Mouse (Mus musculus): ENCODE measurements at regions not wholly inside any gene's neighbourhood (a gene's known extent, or its start where the extent isn't known, plus 50 kb on each side); places are given as distances from the start of the nearest gene placed in this dataset.

DNA sequence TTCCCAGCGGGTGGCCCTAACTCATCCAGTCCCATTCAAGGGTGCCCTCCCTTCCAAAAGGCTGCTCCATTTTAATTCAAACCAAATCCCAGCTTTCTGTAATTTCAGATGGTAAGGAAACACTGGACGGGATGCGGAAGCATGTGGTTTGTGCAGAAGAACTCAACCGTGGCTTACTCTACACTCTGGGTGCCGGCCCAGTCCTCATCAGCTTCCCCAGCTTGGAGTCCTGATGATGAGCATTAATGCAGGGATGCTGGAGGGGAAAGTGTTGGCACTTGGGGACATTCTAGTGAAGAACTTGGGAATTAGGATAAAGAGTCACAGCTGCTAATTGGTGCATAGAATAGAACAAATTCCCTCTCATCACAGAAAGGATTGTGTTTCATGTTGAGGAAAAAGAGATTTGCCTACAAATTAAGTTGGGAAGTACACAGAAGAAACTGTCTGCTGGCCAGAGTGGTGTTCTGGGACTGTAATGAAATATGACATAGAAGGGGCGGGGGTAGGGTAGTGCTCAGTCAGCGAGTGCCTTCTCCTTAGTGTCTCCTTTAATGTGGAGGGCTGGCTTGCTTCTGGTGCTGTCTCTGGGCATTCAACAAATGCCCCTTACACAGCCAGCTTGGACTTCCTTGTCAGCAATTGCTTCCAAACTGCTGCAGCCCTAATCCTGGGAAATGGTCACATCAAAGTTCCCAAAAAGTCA is 285.0 kb upstream of the Bmper start:
- Histone ChIP-seq H3K36me3 (ENCODE audit: control insufficient read depth, insufficient read depth, low read length, poor library complexity, severe bottlenecking) (no peaks in the 10 kb centered on the region), H3K27me3 (ENCODE audit: control insufficient read depth, insufficient read depth, low read length, poor library complexity, severe bottlenecking) (no peaks in the 10 kb centered on the region)
- no peak for DNase-seq (ENCODE audit: low read depth, low spot score)

DNA sequence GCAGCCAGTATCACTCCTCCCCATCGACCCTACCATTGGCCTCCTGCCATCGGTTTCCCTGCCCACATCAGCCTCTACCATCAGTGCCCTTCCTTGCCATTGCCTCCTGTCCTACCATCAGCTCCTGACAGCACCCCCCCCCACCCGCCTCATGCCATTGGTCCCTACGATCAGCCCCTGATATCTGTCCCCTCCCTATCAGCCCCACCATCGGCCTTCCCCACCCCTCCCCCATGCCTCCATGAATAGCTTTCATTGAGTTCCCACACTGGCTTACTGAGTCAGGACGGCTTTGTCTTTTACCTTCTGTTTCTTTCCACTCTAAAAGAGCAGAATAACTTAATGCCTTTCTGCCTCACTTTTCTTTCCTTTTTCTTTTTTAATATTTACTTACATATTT is 277.9 kb upstream of the Bmper start:
- no peaks in the 10 kb centered on the region; the same call in 1 of the 2 replicates for H3K27me3 ChIP-seq (ENCODE audit: control insufficient read depth, insufficient read depth, low read length, poor library complexity, severe bottlenecking)
- DNase-seq (ENCODE audit: low read depth, low spot score) = no peak
- no peaks in the 10 kb centered on the region for H3K36me3 ChIP-seq (ENCODE audit: control insufficient read depth, insufficient read depth, low read length, poor library complexity, severe bottlenecking)

DNA sequence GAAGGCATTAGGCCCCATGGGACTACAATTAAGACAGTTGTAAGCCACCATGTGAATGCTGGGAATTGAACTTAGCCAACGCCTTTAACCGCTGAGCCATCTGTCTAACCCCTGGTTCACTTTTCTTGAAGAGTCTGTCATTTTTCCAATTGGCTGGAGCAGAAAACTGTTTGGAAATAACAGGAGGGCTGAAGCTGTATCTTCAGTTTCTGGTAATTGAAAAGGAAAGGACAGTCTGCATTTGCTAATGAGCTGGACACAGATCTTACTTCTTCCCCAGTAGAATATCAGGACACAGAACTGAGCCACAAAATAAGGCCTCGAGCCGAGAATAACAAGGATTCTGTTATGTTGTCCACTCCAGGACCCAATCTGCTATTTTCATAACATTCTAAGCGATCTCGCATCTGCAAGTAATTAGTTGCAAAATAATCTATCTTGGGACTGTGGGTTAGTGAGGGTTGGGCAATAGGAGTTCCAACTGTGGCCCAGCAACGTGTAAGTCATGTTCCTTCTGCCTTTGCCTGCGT is 277.4 kb upstream of the Bmper start:
- Histone ChIP-seq H3K36me3 (ENCODE audit: control insufficient read depth, insufficient read depth, low read length, poor library complexity, severe bottlenecking) (no peaks in the 10 kb centered on the region), H3K27me3 (ENCODE audit: control insufficient read depth, insufficient read depth, low read length, poor library complexity, severe bottlenecking) (no peaks in the 10 kb centered on the region; the same call in 1 of the 2 replicates)
- no peak for DNase-seq (ENCODE audit: low read depth, low spot score)

DNA sequence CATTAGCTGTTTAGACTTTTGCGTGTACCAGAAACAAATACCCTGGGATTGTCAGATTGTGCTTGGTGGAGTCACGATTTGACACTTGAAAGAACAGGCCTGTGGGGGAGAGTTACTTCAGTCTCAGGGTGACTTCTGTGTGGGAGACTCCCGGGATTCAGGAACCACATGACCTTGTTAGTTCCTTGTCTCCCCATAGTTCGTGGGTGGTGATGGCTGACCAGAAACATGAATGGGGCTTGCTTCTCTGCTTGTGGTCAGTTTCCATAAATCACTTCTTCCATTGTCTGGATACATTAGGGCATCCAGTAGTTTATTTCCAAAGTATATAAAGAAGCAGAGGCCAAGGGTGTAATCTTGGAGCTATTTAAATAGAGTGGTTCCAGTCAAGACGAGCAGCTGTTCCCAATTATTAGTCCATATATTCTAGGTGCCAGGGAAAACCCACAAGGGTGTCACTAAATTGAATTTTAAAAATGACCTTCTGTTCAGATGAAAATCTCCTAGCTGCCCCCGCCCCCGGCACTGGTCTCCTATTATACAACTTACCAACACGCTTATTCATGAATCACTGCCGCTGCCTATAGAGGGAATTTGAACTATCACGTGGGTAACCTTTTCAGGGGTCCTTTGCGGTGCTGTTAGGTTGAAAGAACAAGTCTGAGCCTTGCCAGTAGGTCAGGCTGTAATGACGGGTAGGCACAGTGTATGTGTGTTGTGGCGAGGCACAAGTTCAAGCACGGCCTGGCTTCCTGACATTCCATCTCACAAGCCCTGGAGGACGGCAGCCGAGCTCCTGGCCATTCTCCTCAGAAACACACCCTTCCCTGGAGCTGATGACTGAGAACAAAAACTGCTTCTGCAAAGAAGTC is 270.1 kb upstream of the Bmper start:
- DNase-seq (ENCODE audit: low read depth, low spot score) = no peak
- H3K27me3 ChIP-seq (ENCODE audit: control insufficient read depth, insufficient read depth, low read length, poor library complexity, severe bottlenecking) = no peaks in the 10 kb centered on the region

DNA sequence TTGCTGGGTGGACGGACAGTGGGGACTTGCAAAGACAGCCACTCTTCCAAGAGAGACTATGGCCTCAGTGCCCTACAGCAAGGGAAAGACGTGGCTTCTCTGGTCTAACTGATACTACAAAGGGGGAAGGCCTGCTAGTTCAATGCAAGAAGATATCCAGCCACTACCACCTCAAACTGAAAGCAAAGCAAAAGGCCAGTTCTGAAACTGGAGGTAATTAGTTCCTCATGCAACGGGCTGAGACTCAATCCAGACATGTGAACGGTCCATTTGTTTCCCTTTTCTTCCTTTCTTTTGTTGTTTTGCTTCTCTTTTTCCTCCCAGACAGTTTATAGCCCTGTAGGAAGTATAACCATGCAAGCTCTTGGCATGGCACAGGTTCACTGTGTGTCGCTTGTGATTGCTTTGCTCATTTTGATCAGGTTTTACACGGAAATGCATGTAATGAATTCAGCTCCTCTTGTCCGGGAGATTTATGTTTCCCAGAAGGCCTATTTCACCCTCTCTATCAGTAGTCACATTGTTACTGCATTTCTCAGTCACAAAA is 260.5 kb upstream of the Bmper start:
- DNase-seq (ENCODE audit: low read depth, low spot score) = no peak
- Histone ChIP-seq H3K36me3 (ENCODE audit: control insufficient read depth, insufficient read depth, low read length, poor library complexity, severe bottlenecking) (no peaks in the 10 kb centered on the region), H3K27me3 (ENCODE audit: control insufficient read depth, insufficient read depth, low read length, poor library complexity, severe bottlenecking) (no peaks in the 10 kb centered on the region)

More for the DNA sequence above, 270.1 kb upstream of the Bmper start:
- H3K36me3 ChIP-seq (ENCODE audit: control insufficient read depth, insufficient read depth, low read length, poor library complexity, severe bottlenecking) = no peaks in the 10 kb centered on the region

DNA sequence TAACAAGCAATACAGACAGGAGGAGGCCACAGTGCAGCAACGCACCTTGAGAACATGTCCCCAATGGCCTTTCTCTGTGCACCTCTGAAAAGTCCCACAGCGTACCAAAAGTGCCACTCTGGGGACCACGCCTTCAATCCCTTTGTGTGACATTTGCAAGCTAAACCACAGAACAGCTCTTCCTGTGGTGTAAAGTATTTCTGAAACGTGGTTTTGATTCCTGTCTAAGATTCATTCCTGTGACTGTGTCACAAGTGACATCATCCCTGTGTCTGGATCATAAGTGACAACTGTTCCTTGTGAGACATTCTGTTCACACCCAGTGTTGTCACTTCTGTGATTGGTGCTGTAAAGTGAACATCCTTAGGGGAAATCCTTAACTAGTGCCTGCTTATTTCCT is 251.6 kb upstream of the Bmper start:
- no peaks in the 10 kb centered on the region for H3K36me3 ChIP-seq (ENCODE audit: control insufficient read depth, insufficient read depth, low read length, poor library complexity, severe bottlenecking)
- no peaks in the 10 kb centered on the region for H3K27me3 ChIP-seq (ENCODE audit: control insufficient read depth, insufficient read depth, low read length, poor library complexity, severe bottlenecking)
- DNase-seq (ENCODE audit: low read depth, low spot score) = no peak

DNA sequence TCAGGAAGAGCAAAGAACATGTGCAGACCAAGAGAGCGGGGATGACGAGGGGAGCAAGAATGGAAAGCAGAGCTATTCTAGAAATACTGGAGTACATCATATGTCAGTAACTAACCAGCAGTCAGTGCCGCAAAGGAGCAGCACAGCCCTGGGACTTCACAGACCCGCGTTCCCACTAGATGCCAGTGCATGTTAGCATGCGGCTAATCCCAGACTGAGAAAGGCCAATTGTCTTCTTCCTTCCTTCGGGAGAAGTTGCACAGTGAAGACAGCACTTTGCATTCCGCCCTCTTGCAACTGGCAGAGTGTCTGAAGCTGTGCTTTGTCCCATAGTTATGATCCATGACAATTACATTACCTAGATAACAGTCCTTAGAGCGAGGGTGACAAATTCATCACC is 246.1 kb upstream of the Bmper start:
- Histone ChIP-seq H3K36me3 (ENCODE audit: control insufficient read depth, insufficient read depth, low read length, poor library complexity, severe bottlenecking) (no peaks in the 10 kb centered on the region), H3K27me3 (ENCODE audit: control insufficient read depth, insufficient read depth, low read length, poor library complexity, severe bottlenecking) (no peaks in the 10 kb centered on the region)
- DNase-seq (ENCODE audit: low read depth, low spot score) = no peak

DNA sequence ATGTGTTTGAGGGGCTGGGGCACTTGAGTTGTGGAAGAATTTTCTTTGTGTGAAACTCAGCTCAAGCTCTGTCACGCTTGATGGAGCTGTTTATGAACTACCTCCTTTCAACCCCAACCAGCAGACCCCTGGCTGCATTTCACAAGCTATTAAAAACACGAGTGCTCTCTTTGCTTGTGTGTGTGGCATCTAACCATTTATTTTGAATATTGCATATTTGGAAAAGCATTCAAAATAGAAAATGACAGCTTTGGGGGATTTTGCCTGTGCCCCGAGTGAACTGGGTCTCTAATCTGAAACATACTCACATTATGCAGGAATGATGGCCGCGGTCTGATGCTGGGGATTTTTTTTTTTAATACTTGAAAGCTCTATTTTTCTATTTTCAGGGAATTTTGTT is 243.2 kb upstream of the Bmper start:
- Histone ChIP-seq H3K27me3 (ENCODE audit: control insufficient read depth, insufficient read depth, low read length, poor library complexity, severe bottlenecking) (no peaks in the 10 kb centered on the region), H3K36me3 (ENCODE audit: control insufficient read depth, insufficient read depth, low read length, poor library complexity, severe bottlenecking) (no peaks in the 10 kb centered on the region)
- DNase-seq (ENCODE audit: low read depth, low spot score) = no peak

DNA sequence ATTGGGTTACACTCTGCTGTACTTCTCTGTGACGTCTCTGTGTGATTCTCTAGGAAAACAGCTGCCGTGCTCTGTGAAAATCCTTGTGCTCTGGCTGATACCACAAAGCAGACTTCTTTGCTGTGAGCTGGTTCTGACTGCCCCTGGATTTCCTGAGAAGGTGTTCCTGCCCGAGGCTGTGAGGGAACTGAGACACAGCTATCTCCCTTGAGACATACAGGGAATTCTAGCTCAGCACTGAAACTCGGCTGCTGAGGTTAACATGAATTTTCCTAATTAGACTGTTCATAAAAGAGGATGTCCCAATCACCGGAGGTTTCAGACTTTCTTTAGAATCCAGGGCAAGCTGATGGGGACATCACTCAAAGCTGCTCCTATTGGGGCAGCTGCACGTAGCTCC is 233.4 kb upstream of the Bmper start:
- Histone ChIP-seq H3K36me3 (ENCODE audit: control insufficient read depth, insufficient read depth, low read length, poor library complexity, severe bottlenecking) (no peaks in the 10 kb centered on the region), H3K27me3 (ENCODE audit: control insufficient read depth, insufficient read depth, low read length, poor library complexity, severe bottlenecking) (no peaks in the 10 kb centered on the region)
- no peak for DNase-seq (ENCODE audit: low read depth, low spot score)

DNA sequence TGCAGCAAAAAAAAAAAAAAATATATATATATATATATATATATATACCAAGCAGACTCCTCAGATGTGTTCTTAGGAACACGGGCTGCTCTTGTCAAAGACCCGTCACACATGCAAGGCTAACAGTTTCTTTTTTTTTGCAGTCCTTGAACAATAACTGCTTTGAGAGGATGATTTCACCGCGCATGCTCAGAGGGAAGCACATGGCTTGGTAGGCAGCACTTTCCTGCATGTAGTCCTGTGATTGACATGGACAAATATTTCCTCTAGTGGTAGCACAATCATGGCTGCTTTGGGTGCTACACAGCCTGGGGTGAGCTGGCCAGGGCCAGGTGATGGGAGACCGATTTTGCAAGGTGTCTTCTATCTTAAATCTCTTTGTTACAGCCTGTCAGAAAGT is 229.3 kb upstream of the Bmper start:
- Histone ChIP-seq H3K27me3 (ENCODE audit: control insufficient read depth, insufficient read depth, low read length, poor library complexity, severe bottlenecking) (no peaks in the 10 kb centered on the region), H3K36me3 (ENCODE audit: control insufficient read depth, insufficient read depth, low read length, poor library complexity, severe bottlenecking) (no peaks in the 10 kb centered on the region)
- no peak for DNase-seq (ENCODE audit: low read depth, low spot score)

DNA sequence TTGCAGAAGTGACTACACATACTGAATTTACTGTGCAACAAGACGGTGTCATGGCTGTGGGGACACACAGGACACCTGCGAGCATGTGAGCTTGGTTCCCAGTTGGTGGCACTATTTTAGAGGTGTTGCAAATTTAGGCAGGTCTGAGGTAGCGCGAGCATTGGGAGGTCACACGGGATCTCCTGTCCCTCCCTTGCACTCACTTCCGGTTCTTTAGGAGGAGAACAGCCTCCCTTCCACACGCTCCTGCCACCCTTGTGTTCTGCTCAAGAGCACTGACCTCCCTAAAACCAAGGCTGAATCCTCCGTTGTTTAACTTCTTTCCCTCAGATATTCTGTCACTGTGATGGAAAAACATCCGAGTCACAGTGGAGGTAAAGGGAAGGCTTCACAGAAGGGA is 227.3 kb upstream of the Bmper start:
- Histone ChIP-seq H3K27me3 (ENCODE audit: control insufficient read depth, insufficient read depth, low read length, poor library complexity, severe bottlenecking) (no peaks in the 10 kb centered on the region), H3K36me3 (ENCODE audit: control insufficient read depth, insufficient read depth, low read length, poor library complexity, severe bottlenecking) (no peaks in the 10 kb centered on the region)
- DNase-seq (ENCODE audit: low read depth, low spot score) = no peak

DNA sequence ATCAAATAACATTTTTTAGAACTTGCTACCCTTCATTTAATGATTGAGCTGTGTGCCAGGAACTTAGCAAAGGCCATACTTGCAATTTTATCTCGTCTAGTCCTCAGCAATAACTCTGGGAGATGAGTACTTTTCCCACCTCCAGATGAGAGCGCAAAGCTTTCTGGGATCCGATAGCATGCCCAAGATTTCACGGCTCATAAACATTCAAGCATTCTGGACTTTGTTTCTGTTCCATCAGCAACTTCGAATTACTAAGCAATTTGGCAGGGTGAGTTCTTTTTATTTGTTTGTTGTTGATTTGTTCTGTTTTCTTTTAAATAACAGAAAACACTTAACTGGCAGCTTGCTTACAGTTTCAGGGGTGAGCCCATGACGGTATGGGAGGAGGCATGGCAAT is 224.6 kb upstream of the Bmper start:
- no peaks in the 10 kb centered on the region for H3K27me3 ChIP-seq (ENCODE audit: control insufficient read depth, insufficient read depth, low read length, poor library complexity, severe bottlenecking)
- DNase-seq (ENCODE audit: low read depth, low spot score) = no peak
- no peaks in the 10 kb centered on the region for H3K36me3 ChIP-seq (ENCODE audit: control insufficient read depth, insufficient read depth, low read length, poor library complexity, severe bottlenecking)

DNA sequence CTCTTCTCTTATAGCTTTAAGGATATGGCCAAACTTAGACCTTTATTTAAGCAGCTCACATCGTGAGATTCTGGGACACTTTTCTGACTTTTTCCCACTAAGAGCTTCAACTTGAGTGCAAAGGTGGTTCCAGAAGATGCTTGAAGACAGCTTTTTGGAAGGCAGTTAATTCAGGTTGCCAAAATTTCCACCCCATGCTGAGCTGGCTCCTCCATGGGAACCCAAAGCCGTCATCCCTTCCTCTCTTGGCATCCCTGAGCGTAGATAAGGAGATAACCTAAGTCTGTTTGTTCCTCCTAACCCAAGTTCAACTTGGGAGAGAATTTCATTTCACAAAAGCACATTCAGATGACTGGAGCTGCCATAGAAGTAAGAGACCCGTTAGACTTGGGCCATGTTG is 223.7 kb upstream of the Bmper start:
- no peaks in the 10 kb centered on the region for H3K36me3 ChIP-seq (ENCODE audit: control insufficient read depth, insufficient read depth, low read length, poor library complexity, severe bottlenecking)
- no peaks in the 10 kb centered on the region for H3K27me3 ChIP-seq (ENCODE audit: control insufficient read depth, insufficient read depth, low read length, poor library complexity, severe bottlenecking)
- no peak for DNase-seq (ENCODE audit: low read depth, low spot score)

DNA sequence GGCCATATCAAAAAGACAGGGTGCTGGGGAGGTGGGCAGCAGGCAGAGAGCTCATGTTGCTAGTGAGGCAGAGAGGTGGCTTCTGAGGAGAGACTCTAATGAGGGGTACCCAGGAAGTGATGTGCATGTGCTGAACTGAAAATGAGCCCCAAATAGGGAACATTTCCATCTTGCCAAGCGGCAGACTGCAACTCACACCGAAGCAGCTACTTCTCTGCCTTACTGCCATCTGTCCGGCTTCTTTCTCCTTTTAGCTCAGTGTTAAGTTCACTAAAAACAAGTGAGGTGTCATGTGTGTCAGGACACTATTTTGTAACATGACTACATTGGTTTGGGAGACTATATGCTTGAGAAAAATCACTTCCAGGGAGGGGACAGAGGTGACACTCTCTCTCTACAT is 222.7 kb upstream of the Bmper start:
- Histone ChIP-seq H3K27me3 (ENCODE audit: control insufficient read depth, insufficient read depth, low read length, poor library complexity, severe bottlenecking) (no peaks in the 10 kb centered on the region), H3K36me3 (ENCODE audit: control insufficient read depth, insufficient read depth, low read length, poor library complexity, severe bottlenecking) (no peaks in the 10 kb centered on the region)
- DNase-seq (ENCODE audit: low read depth, low spot score) = no peak
